Mouse (Mus musculus) neutrophil, adult 59 days (primary cell): ENCODE measurements around the gene Bag5. TPM values are rescaled to one million over a fixed set of nuclear protein-coding genes. Genes with fewer than 3 reads are reported as not detected.

Experiments
- total RNA-seq, 2 experiments: library from RNA; stranded (reverse); gene quantifications; 1 replicate in 1 of 2; 2 replicates in 1 of 2; pipeline ENCODE4 v1.2.4; 2023

Bag5 gene
- total RNA-seq, result 1 to 10 TPM; 7.9 to 9.7 TPM

GRCm38 (mm10) chr12:111713004-111713651 lies at the start of gene Bag5, which contains the start of gene Apopt1:
TSS of gene Bag5 (minus strand) at chr12:111713257.
TSS of gene Apopt1 (plus strand) at chr12:111713261.

GRCm38 (mm10) chr12:111758381-111759175 lies 45.5 kb upstream of the Bag5 start, which contains the start of gene Klc1:
TSS of gene Klc1 (plus strand) at chr12:111758849.

GRCm38 (mm10) chr12:111677882-111678669 lies 35.0 kb downstream of the Bag5 start, which contains the start of gene Trmt61a:
TSS of gene Trmt61a (plus strand) at chr12:111678105.

GRCm38 (mm10) chr12:111672176-111672575 lies 40.9 kb downstream of the Bag5 start, which contains the start of gene Ckb:
TSS of gene Ckb (minus strand) at chr12:111672338.

Other genes starting within 250 kb of the Bag5 start
- under 1 TPM in 1 of 2 experiments, not detected in 1; 0.31 TPM for gene Gm266, start 227.4 kb downstream of the Bag5 start, total RNA-seq
- gene Eif5, start 175.2 kb downstream of the Bag5 start, total RNA-seq, result 100 to 1,000 TPM; 661 TPM
- gene Mark3, start 138.7 kb downstream of the Bag5 start, total RNA-seq, result 10 to 100 TPM; 55.4 to 63.9 TPM
- 1 to 10 TPM; 3.1 to 5.9 TPM for gene Ckb, start 40.9 kb downstream of the Bag5 start, total RNA-seq
- 1 to 10 TPM; 2.7 to 4.6 TPM for gene Trmt61a, start 35.2 kb downstream of the Bag5 start, total RNA-seq
- gene Apopt1, start within 50 bp of the Bag5 start, total RNA-seq, result 10 to 100 TPM; 13.2 to 16.8 TPM
- 10 to 100 TPM; 47.0 to 50.7 TPM for gene Klc1, start 45.6 kb upstream of the Bag5 start, total RNA-seq
- 1 to 10 TPM; 3.4 to 5.9 TPM for gene Xrcc3, start 100.6 kb upstream of the Bag5 start, total RNA-seq
- 1 to 10 TPM; 1.8 to 5.1 TPM for gene Zfyve21, start 100.9 kb upstream of the Bag5 start, total RNA-seq
- 1 to 10 TPM; 2.1 to 2.3 TPM for gene Ppp1r13b, start 194.9 kb upstream of the Bag5 start, total RNA-seq